Mouse (Mus musculus): ENCODE measurements around the gene Arfip1. TPM values are rescaled to one million over a fixed set of nuclear protein-coding genes. Genes with fewer than 3 reads are reported as not detected.

The Arfip1 gene
- total RNA-seq, 2 experiments from 2014 or later: 38.6 to 48.6 TPM

- DNase-seq (ENCODE audit: low spot score in 2 of 2): peak; percentile 53 to 54
These were observed 121.5 kb downstream of the Arfip1 start for GRCm38 (mm10) chr3:84460952-84461351.

DNA sequence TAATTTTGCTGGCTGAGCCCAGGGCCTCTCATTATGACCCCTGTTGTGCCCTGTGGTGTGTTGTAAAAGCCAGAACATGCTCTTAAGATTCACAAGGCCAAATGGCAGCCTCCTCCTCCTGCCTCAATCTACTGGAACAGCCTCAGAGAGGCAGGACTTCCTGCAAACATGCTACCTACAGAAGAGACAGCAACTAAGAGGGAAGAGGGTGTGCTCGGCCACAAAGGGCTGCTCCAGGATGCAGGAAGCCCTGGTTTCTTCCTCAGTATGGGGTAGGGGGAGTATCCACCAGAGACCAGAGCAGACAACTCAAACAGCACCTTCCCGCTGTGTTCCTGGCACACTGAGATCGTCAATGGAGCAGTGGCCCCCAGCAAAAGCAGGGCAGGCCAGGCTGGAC lies 121.9 kb downstream of the Arfip1 start:
- DNase-seq (ENCODE audit: low spot score in 2 of 2): no peak

- peak in 1 of 2 experiments; percentile 42 for DNase-seq (ENCODE audit: low spot score in 2 of 2)
These were observed 126.5 kb downstream of the Arfip1 start for GRCm38 (mm10) chr3:84455733-84456417.

DNA sequence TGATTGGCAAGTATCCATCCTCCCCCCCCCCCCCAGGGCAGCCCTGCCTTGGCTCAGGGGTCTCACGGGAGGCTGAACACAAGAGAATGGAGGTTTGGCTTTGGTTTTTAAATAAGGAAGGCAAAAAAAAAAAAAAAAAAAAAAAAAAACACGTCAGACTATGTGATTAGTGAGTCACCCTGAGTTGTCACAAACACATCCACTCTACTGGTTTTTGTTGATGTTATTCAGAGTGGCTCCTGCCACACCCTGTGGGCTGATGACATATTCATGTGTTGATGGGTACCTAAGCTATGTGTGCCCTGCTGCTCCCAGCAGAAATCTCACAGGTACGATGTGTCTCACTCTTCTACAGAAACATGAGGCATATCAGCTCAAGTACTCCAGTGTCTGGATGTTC lies 131.8 kb downstream of the Arfip1 start:
- no peak for DNase-seq (ENCODE audit: low spot score in 2 of 2)

GRCm38 (mm10) chr3:84449015-84449414 lies 133.4 kb downstream of the Arfip1 start:
- DNase-seq (ENCODE audit: low spot score in 2 of 2): no peak

- no peak for DNase-seq (ENCODE audit: low spot score in 2 of 2)
These were observed 134.6 kb downstream of the Arfip1 start for GRCm38 (mm10) chr3:84447803-84448202.

Other genes starting within 250 kb of the Arfip1 start
- 1 to 10 TPM; 3.6 to 4.6 TPM for gene Fhdc1, start 102.2 kb downstream of the Arfip1 start, total RNA-seq (2021)
- gene Tigd4, start 10.9 kb upstream of the Arfip1 start, total RNA-seq (2021): not detected
- 1 to 10 TPM; 1.6 to 3.4 TPM for gene Tmem154, start 83.6 kb upstream of the Arfip1 start, total RNA-seq (2021)
- gene Fbxw7, start 232.6 kb upstream of the Arfip1 start, total RNA-seq (2021): 10 to 100 TPM; 15.6 to 19.3 TPM